Mouse (Mus musculus) T-cell, adult 2 months (primary cell): ENCODE results near the gene Oaz3.

ENCODE experiments used
- DNase-seq: peaks from one replicate; pipeline ENCODE4 v3.0.0; 2022; ENCODE audit warnings: low spot score

Gene Oaz3

DNA sequence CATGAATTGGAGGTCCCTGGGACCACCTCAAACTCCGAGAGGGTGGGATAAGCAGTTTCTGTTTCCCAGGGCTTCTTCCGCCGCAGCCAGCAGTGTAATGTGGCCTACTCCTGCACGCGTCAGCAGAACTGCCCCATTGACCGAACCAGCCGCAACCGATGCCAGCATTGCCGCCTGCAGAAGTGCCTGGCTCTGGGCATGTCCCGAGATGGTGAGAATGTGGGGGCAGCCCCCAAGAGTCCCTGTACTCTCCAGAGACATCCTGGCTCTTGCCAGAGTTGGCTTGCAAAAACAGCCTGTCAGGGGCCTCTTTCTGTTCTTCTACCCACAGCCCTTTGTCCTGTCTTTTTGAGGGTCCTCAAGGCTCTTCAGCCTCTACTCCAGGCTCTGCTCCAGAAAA lies 56.3 kb downstream of the Oaz3 start:
- no peak for DNase-seq

DNA sequence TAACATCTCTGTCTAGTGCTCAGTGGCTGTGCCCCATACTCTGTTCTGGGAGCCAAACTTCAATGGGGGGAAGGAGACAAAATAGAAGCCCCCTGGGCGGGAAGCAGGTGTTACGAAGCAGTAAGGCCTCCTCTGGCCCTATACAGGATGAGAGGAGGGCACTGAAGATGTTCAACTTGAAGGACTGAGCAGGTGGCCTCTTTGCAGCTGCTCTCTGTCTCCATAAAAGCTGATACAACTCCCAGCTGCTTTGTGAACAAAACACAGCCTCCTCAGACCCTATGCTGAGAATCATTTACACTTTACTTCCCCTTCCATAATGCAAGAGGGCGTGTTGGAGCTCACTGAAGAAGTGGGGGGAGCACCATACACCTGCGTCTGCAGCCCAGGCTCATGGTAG lies 57.0 kb downstream of the Oaz3 start:
- no peak for DNase-seq

DNA sequence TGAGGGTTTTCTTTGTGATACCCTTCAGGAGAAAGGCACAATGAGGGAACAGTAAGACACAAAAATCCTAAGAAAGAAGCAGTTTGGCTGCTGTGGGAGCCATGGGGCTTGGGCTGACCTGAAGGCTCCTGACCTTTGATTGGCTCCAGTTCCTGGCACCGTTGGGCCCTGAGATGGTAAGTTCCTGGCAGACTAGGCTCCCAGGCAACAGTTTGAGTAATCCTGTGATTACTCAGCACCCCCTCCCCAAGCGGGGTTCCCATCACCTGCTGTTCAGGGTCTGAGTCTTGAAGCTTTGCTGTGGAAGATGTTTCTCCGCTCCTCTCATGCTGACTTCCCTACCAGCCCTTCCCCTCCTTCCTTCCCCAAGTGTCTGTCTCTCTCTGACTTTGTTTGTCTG lies 60.2 kb downstream of the Oaz3 start:
- DNase-seq, result no peak
